Mouse (Mus musculus) gastrocnemius, postnatal 25 days (tissue): ENCODE measurements around the gene Myadm. TPM values are rescaled to one million over a fixed set of nuclear protein-coding genes. Genes with fewer than 3 reads are reported as not detected.

ENCODE experiments used
- DNase-seq: peaks from one replicate; pipeline ENCODE4 v3.0.0; 2022
- total RNA-seq, 2 experiments: library from RNA; stranded (reverse); gene quantifications; 1 replicate in 1 of 2; 2 replicates in 1 of 2; pipeline ENCODE4 v1.2.3; 2021

Gene Myadm
- total RNA-seq, 2 experiments from 2014 or later, result 31.7 to 45.4 TPM

DNA sequence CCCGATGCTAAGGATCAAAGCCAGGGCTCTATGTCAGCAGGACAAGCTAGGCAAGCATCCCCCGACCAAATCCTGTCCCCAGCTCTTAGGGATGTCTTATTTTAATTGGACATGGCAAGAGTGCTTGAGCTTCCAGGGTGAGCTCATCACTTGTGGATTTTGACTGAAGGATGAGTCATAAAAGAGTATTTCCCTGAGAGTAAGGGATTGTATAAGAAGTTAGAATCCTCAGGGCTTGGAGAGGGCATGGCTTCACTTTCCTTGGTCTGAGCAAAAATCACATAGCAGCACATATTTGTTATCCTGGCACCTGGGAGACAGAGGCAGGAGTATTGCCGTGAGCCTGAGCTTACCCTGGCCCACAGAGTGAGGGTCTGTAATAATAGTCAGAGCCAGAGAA is 32.0 kb downstream of the Myadm start:
- no peak for DNase-seq

DNA sequence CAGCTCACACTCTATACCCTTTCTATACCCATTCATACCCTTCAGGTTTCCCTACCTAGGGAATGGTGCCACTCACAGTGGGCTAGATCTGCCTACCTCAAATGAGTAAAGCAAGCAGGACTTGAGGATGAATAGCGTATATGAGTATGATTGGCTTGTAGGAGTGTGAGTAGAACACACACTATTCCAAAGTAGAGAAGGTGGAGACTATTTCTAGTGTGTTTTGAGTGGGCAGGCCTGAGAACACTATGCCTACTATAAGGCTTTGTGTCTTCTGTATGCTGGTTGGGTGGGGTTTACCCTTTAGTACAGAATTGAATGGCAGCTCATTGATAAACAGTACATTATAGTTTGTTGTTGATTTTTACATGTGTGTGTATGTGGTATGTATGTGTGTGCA is 34.9 kb downstream of the Myadm start:
- DNase-seq, result no peak

DNA sequence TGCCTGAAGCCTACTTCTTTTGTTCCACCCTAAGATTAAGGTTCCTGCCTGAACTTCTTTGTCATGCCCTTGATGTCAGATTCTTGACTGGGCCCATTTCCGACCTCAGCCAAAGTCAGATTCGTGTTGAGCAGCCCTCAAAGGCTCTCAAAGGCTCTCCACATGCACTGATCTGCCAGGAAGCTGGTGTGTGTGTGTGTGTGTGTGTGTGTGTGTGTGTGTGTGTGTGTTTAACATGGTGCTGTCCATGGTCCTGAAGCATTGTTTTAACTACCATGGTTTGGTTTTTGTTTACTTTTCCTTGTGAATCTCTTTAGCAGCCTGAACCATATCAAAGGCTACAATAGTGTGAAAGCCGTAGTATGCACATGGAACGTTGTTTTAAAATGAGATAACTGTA is 39.1 kb downstream of the Myadm start:
- no peak for DNase-seq

DNA sequence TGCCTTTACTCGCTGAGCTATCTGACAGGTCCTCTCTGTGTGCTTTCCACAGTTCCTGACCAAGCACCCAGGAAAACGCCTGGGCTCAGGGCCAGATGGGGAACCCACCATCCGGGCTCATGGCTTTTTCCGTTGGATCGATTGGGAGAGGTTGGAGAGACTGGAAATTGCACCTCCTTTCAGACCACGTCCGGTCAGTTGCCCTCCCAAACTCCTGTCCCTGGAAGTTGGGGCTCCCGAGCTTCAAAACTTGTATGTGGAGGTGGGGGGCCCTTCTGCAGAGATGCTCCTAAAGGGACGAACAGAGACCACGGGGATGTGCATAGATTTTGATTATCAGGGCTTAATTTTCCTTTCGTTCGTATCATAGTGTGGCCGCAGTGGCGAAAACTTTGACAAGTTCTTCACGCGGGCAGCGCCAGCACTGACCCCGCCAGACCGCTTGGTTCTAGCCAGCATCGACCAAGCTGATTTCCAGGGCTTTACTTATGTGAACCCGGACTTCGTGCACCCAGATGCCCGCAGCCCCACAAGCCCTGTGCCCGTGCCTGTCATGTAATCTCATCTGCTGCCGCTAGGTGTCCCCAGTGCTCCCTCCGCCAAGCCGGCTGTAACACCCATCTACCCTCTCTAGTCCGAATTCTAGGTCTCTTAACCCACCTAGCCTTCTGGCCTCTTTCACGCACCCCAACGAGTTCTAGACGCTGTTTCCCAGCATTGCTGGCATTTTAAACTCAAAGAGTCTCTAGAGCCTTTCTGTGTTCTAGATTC is 41.1 kb downstream of the Myadm start:
- peak; percentile 55 for DNase-seq

DNA sequence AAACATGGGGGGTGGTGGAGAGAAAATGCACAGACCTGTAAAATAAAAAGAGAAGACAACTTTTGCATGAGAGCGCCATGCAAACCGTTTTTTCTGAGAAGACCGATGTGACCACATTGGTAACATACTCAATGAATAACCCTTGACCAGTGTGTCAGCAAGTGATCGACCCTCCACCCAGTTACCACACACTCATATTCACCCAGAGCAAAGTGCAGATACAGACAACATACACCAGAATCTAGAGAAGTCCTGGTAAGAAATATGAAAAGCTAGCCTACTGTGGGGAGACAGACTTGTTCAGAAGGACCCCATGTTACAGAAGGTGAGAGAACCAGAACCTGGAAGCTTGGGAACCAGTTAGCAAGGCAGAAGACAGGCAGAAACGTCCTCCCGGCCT is 42.3 kb downstream of the Myadm start:
- DNase-seq, result no peak

DNA sequence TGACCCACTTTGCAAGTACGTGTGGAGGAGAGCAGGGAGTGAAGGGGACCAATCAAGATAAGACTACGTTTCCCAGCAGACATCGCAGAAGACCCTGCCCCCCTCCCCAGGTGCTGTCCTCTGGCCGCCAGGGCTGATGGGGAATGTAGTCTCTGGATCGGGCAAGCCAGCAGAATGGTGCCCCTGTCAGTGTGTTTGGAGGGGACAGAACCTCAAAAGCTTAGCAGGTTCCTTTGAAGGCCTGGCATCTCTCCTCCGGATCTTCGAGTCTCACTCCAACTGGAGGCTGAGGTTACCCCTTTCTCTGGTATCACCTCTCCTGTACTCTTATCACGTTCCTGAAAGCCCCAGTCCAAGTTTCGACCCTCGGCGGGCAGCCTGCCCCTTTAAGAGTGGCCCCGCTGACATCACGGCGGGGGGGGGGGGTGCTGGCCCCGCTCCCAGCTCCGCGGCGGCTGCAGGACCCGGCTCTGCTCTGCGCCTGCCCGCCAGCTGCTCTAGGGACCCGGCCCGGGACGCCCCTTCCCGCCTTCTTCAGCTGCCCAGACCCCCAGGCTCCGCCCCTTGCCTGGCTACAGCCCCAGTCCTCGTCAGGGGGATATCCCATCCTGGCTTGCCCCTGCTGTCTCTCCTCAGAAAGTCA is 42.8 kb downstream of the Myadm start:
- peak; percentile 68 for DNase-seq

DNA sequence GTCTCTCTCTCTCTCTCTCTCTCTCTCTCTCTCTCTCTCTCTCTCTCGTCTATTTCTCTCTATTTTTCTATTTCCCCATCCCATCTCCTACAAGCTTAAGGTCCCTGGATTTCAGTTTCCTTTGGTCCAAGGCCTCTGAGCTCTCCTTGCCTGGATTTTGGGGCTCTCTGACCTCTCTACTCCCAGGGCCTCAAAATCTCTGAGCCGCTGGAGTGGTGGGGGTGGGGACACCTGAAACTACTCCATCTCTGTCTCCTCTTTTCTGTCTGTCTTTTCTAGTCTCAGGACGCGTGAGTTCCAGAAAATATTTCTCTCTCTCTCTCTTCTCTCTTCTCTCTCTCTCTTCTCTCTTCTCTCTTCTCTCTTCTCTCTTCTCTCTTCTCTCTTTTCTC is 43.3 kb downstream of the Myadm start:
- no peak for DNase-seq

DNA sequence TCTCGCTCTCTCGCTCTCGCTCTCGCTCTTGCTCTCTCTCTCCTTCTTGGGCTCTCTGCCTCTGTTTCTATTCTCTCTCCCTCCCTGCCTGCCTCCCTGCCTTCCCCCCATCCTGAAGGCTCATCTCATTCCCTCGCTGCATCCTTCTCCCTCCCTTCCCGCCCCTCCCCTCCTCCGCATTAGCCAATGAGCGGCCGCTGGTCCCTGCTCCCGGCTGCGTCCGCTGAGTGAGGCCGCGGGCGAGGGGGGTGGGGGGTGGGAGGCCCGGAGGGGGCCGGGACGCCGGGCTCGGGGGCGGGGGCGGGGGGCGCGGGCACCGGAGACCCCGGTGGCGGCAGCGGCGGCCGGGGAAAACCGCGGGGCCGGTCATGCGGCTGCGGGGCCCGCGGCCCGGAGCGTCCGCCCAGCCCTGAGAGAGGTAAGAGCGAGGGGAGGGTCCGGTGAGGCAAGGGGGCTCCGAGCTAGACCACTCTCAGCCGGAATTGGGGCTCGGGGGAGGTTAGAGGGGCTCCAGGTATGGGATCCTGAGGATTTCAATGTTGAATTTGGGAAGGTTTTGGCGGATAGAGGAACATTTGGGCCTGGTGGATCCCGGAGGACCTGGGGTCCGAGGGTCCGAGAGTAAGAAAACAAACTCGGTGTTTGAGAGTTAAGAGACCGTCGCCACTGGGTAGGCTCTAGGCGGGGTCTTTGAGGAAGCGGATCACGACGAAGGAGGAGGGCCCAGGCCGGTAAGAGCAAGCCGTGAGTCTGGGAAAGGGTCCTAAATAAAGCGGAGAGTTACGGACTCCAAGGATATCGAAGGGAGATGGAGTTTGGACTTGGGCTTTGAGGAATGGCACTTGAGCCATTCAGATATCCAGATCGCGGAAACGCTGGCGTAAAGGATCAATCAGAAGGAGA is 44.0 kb downstream of the Myadm start, which contains the start of gene Cacng7:
Gene Cacng7, plus strand, starts transcription at position 337 of the 903 bp plus-strand sequence.
- peak; percentile 25 for DNase-seq

DNA sequence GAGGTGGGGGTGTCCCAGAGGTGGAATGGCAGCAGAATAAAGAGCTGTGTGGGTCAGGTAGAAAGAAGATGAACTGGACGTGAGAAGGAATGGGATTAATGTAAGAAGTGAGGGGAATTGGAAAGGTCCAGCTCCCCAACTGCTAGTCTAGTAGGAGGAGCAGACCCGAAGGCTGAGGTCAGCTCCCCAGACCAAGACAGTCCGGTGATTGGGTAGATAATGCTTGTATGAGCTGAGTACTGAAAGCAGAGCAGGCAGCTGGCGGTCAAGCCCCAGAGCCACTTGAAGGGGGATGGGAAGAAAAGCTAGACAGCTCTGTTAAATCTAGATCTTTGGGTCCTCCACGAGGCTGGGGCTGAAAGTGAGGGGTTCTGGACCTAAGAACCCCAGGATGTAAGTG is 44.7 kb downstream of the Myadm start:
- DNase-seq, result no peak

DNA sequence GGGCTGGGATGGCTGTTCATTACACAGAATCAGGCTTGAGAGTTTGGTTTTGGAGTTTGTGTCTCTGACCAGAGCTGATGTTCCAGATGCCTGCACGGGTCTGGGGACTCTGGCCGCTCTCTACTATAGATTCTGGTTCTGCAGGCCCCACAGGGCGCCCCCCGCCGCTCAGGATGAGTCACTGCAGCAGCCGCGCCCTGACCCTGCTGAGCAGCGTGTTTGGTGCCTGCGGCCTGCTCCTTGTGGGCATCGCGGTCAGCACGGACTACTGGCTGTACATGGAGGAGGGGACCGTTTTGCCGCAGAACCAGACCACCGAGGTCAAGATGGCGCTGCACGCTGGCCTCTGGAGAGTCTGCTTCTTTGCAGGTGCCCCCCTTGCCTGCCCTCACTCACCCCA is 47.5 kb downstream of the Myadm start:
- DNase-seq, result no peak

DNA sequence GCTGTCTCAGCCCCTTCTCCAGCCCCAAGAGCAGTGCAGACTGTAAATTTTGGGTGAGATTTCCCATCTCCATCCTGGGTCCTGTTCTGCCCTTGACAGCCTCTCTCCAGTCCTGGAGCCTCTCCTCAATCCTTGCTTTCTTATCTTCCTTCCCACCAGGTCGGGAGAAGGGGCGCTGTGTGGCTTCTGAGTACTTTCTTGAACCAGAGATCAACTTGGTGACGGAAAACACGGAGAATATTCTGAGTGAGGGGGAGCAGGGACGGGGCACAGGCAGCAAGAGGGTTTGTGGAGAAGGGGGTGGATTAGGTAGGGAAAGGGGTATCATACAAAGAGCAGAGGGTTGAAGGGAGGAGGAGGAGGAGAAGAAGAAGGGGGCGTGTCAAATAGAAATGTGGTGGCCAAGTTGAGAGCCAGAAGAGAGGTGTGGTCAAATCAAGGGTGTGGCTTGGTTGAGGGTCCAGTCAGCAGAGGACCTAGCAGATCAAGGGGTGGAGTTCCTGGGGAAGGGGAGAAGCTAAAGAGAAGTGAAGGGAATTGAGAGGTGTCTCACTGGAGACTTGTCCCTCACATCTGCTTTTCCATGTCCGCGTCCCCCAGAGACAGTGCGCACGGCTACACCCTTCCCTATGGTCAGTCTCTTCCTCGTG is 49.5 kb downstream of the Myadm start:
- DNase-seq, result no peak

DNA sequence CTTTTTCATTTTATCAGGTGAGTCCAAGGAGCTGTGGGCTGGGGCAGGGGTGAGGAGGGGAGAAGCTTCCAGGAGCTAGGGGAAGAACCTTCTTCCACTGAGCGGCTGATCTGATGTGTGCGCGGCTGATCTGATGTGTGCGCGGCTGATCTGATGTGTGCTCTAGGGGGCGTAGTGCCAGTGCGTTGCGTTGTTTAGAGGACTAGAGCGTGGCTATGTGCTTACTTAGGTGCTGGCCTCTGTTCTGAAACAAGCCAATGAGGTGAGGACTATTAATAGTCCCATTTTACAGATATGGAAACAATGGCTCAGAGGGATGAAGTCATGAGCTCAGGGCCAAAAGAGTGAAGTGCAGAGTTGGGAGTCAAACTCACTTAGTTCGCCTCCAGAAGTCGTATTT is 50.1 kb downstream of the Myadm start:
- DNase-seq, result no peak

DNA sequence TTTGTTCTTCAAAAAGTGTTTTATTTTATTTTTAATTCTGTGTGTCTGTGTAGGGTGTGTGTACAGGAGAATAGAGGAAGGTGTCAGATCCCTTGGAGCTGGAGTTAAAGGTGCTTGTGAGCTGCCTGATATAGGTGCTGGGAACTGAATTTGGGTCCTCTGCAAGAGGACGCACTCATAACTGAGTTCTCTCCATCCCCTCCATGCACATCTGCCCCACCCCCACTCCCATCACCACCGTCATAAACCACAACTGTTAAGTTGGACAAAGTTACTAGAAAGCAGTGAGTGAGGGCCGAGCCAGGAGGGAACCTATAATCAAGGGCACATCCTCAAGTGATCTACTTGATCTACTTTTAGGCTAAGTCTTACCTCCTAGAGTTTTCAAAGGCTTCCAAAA is 55.0 kb downstream of the Myadm start:
- DNase-seq, result no peak

DNA sequence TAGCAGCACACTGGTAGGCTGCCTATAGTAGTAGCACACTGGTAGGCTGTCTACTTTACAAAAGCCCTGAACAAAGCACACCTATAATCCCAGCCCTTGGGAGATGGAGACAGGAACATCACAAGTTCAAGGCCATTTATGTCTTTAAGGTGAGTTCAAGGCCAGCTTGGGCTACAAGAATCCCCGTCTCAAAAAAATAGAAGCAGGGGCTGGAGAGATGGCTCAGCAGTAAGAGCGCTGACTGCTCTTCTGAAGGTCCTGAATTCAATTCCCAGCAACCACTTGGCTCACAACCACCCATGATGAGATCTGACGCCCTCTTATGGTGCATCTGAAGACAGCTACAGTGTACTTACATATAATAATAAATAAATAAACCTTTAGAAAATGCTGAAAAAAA is 56.4 kb downstream of the Myadm start:
- DNase-seq, result no peak

DNA sequence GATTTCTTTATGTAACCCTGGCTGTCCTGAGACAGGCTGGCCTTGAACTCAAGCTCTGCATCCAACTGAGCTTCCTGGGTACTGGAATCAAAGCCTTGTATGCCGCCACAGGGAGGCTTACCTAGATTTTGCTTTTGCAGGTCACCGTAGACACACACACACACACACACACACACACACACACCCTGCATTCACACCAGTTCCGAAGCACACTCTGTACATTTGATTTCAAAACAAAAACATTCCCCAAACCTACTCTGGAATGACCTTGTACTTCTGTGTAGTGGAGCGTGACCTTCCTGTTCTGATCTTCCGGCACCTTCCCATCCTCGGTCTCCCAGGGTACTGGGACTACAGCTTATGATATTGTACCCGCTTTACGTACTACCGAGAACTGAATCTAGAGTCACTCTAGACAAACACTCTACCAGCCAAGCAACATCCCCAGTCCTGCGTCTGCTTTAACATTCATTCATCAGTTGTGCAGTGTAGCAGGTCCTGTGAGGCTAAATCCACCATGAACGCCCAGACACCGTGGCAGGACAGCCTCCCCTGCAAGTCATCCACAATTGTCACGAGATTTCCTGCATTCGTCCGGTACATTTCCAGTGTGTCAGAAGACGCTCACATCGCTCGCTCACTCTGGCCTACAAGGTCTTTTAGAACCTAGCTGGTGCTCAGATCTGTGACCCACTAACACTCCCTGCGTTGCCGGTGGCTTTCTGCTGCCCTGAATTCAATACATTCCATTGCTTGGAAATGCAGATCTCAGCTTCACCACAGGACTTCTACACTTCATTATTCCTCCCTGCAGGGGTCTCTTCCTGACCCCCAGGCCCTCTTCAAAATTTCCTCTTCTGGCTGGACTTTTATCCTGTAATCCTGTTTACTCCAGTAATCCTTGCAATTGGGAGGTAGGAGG is 58.7 kb downstream of the Myadm start:
- no peak for DNase-seq

DNA sequence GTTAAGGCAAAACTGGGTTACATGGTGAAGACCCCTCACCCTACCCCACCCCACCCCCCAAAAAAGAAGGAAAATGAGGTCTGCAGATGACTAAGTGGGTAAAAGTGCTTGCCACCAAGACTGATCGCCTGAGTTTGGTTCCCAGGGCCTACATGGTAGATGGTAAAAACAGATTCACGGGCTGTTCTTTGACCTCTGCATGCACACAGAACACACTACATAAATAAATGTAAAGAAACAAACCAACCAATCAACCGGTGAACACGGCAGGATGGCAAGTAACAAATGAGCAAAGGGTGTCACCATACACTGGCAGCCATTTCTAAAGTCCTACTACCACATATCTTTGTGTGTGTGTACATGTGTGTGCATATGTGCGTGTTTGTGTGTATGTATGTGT is 59.4 kb downstream of the Myadm start:
- no peak for DNase-seq

DNA sequence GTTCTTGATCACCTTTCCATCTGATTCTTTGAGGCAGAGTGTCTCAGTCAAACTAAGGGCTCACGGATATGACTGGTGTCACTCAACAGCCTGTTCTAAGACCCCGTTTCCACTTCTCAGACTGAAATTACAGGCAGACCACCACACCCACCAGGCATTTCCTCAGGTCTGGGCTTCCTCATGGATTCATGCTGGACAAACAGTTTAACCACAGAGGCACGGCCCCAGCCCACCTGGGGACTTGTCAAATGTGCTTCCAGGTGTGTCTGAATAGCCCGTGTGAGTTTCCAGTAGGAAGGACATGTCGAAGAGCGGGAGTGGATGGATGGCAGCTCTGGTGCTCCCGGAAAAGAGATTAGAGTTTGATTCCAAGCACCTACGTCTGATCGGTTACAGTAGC is 60.9 kb downstream of the Myadm start:
- DNase-seq, result no peak
